Mouse (Mus musculus) E14TG2a.4 (cell line): Measurements from ENCODE around the gene Rapgef4.

ENCODE experiments used
- H3K27me3 ChIP-seq: 2 replicates; pipeline ENCODE4 v1.6.1; 2014; ENCODE audit warnings: low read length, control low read depth; ENCODE audit not compliant: insufficient read depth
- H3K36me3 ChIP-seq: 2 replicates; pipeline ENCODE4 v1.6.1; 2014; ENCODE audit warnings: low read length, control low read depth; ENCODE audit not compliant: insufficient read depth
- H3K4me1 ChIP-seq: replicated peaks from 2 replicates; pipeline ENCODE4 v1.6.1; 2014; ENCODE audit warnings: low read depth, low read length, control low read depth
- H3K4me3 ChIP-seq: replicated peaks from 2 replicates; pipeline ENCODE4 v1.5.1; 2014; ENCODE audit warnings: mild to moderate bottlenecking, low read length
- H3K9me3 ChIP-seq: 2 replicates; pipeline ENCODE4 v1.6.1; 2014; ENCODE audit warnings: low read length, control low read depth
- CTCF ChIP-seq: conservative IDR thresholded peaks from 2 replicates; pipeline ENCODE4 v1.5.1; 2014; ENCODE audit warnings: low read length
- NANOG ChIP-seq: IDR thresholded peaks from 2 replicates; pipeline ENCODE4 v1.6.1; 2014; ENCODE audit warnings: borderline replicate concordance, low read length, mixed read lengths
- POU5F1 ChIP-seq: IDR thresholded peaks from 2 replicates; pipeline ENCODE4 v1.6.1; 2014; ENCODE audit warnings: low read length, borderline replicate concordance

Rapgef4 gene

DNA sequence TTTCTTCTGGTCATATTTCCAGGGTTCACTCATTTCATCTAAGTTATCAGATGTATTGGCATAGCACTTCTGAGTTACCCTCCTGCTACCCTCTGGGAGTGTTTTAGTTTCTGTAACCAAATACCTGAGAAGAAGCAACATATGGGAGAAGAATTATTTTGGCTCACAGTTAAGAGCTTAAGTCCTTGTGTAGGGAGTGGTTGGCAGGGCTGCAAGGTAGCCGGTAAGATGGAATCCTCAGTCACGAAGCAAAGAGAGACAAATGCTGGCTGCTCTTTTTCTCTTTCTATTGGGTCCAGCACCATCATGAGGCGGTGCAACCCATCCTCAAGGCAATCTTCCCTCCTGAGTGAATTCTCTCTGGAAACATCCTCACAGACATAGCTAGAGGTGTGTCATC is 11.1 kb downstream of the Rapgef4 start:
- Histone ChIP-seq H3K36me3 (no peaks in the 10 kb centered on the region), H3K9me3 (peaks cover 5% of the 10 kb centered on the region), H3K4me3 (no peak overlapping the region), H3K27me3 (peaks cover 9% of the 10 kb centered on the region; the same call in 1 of the 2 replicates), H3K4me1 (no peaks in the 10 kb centered on the region)
- no peak for TF ChIP-seq POU5F1
- no peak for TF ChIP-seq NANOG
- no peak for TF ChIP-seq CTCF

DNA sequence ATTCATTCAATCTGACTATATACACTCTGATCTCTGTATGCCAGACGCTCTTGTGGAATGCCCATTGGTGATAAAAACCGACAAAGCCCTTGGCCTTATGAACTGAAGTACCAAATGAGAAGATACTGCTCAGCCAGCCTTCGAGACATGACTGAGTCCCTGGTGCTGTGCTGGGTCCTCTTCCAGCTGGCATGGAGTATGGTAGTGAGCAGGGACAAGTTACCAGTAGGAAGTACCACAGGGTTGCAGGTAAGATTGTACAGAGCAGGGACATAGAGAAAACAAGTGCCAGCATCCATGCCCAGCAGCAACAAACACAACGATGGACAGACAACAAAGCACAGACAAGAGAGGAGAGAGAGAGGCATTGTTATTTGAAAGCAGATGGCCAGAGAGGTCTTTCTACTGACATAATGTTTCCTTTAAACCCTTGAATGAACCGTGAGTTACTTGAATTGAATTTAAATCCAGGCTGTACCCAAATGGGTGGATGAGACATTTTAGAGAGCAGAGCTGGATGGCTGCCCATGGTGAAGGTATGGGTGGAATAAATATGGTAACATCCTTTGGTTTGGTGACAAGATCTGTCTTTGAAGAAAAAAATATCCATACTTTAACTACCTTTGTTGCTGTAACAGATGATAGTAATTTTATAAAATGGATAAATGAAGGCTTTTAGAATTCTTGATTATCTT is 12.8 kb downstream of the Rapgef4 start:
- Histone ChIP-seq H3K9me3 (peaks cover 5% of the 10 kb centered on the region), H3K4me3 (no peak overlapping the region), H3K36me3 (no peaks in the 10 kb centered on the region), H3K4me1 (no peaks in the 10 kb centered on the region), H3K27me3 (0 out of 2 replicates have a peak, but pooled peaks cover under 1% of the 10 kb centered on the region)
- TF ChIP-seq POU5F1 = no peak
- no peak for TF ChIP-seq CTCF
- TF ChIP-seq NANOG = no peak

DNA sequence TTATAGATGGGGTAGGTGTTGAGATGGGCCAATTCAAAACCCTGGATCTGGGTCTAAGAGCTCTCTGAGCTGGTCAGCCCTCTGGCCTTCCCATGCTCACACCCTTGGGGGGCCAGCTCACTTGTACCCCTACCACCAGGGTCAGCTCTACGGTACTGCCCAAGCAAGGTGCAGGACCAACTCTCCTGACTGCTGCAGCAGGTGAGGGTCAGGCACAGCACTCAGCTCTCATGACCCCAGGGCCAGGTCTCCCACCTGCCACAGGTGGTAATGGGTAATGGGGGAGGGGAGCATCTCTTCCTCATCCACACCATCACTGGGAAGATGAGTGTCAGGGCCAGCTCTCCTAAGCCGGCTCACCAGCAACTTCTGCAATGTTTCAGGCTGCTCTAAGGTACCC is 17.5 kb downstream of the Rapgef4 start:
- H3K36me3 ChIP-seq = no peaks in the 10 kb centered on the region
- H3K4me1 ChIP-seq = peaks cover 6% of the 10 kb centered on the region
- peaks cover 5% of the 10 kb centered on the region for H3K9me3 ChIP-seq
- H3K4me3 ChIP-seq = no peak overlapping the region
- H3K27me3 ChIP-seq = no peaks in the 10 kb centered on the region
- TF ChIP-seq POU5F1 = no peak
- no peak for TF ChIP-seq CTCF
- TF ChIP-seq NANOG = no peak

DNA sequence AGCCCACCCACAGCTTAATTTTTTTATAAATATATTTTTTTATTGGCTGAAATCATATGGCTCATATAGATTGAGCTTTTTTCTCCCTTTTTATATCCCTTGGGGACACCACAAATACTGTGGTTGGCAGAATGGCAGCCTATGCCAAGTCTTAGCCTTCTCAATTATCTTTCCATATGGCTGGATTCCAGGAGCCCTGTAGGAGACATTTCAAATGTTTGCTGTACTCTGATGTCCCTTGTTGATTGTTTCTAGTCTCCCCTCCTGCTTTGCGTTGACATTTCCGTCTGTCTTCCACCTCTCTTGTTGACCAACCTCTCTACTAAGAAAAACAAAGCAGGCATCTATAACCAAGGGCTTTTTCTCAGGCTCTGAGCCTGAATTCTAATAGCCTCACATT is 19.1 kb downstream of the Rapgef4 start:
- no peaks in the 10 kb centered on the region for H3K36me3 ChIP-seq
- TF ChIP-seq CTCF (no peak), POU5F1 (no peak), NANOG (no peak)
- no peak overlapping the region for H3K4me3 ChIP-seq
- H3K9me3 ChIP-seq = no peaks in the 10 kb centered on the region
- no peaks in the 10 kb centered on the region; the same call in 1 of the 2 replicates for H3K27me3 ChIP-seq
- peaks cover 16% of the 10 kb centered on the region for H3K4me1 ChIP-seq

DNA sequence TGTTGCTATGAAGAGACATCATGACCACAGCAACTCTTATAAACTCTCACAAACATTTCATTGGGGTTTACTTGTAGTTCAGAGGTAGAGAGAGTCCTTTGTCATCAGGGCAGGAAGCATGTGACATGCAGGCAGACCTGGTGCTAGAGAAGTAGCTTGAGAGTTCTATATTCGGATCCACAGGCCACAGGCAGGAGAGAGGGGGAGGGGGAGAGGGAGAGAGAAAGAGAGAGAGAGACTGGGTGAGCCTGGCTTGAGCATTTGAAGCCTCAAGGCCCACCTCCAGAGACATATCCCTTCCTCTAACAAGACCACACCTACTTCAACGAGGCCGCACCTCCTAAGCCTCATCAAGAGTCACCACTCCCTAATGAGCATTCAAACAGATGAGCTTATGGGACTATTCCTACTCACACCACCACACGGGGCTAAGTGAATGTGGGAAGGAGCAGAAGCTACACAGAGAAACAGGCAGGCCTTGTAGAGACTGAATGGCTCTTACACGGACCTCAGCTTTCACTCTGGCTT is 21.9 kb downstream of the Rapgef4 start:
- peaks cover 20% of the 10 kb centered on the region for H3K4me1 ChIP-seq
- no peaks in the 10 kb centered on the region; the same call in 1 of the 2 replicates for H3K27me3 ChIP-seq
- no peaks in the 10 kb centered on the region for H3K36me3 ChIP-seq
- TF ChIP-seq NANOG = no peak
- no peak for TF ChIP-seq POU5F1
- no peak for TF ChIP-seq CTCF
- no peak overlapping the region for H3K4me3 ChIP-seq
- H3K9me3 ChIP-seq = no peaks in the 10 kb centered on the region

DNA sequence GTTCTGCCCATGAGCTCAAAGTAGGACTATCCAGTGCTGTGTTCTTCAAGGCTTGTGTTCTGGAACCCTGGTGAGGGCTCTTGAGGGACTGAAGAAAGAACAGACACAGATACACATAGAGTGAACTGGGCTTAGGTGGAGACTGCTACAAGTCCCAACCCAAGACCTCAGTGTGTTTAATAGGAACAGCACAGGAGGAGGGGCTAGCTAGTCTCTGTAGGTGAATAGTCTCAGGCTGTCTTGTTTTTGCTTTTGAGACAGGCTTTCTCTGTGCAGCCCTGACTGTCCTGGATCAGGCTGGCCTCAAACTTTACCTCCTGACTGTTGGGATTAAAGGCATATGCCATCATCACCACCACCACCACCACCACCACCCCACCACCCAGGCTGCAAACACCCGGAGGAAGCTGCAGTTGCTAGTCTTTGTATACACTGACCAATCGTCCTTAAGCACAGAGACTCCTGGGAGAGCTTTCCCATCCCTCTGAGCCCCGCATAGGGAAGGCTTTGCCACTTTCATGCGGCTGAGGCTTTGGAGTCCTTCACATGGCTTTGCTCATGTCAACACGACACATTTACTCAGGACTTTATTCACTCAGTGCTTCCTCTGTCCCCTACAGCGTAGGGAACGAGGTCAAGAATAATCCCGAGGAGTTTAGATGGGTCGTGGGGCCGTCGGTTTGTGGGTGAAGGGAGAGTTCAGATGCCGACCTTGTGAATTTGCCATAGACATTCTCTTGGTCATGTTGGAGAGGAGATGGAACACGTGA is 22.9 kb downstream of the Rapgef4 start:
- Histone ChIP-seq H3K9me3 (no peaks in the 10 kb centered on the region; the same call in 1 of the 2 replicates), H3K36me3 (no peaks in the 10 kb centered on the region), H3K4me1 (peaks cover 20% of the 10 kb centered on the region), H3K4me3 (no peak overlapping the region), H3K27me3 (no peaks in the 10 kb centered on the region; the same call in 1 of the 2 replicates)
- TF ChIP-seq CTCF (no peak), POU5F1 (no peak), NANOG (no peak)

DNA sequence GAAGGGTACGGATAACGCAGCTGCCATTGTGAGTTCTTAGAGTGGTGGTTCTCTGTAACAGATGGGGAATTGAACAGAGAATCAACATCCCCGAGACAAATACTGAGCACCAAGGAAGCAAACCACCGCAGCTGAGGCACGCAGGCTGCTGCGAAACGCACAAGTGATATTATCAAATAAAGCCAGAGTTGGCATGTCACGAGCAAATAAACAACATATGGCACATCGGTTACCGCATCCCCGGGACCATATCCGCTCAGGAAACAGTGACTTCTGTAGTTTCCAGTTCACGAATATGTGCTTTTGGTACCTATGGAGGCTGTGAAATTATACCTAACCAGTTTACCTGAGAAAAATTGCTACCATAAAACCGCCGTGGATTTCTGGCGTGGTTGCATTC is 24.0 kb downstream of the Rapgef4 start:
- no peaks in the 10 kb centered on the region; the same call in 1 of the 2 replicates for H3K27me3 ChIP-seq
- H3K4me1 ChIP-seq = peaks cover 20% of the 10 kb centered on the region
- H3K36me3 ChIP-seq = no peaks in the 10 kb centered on the region
- peak overlapping the region; percentile 41 for H3K4me3 ChIP-seq
- TF ChIP-seq CTCF (no peak), NANOG (no peak), POU5F1 (no peak)
- no peaks in the 10 kb centered on the region; the same call in 1 of the 2 replicates for H3K9me3 ChIP-seq

DNA sequence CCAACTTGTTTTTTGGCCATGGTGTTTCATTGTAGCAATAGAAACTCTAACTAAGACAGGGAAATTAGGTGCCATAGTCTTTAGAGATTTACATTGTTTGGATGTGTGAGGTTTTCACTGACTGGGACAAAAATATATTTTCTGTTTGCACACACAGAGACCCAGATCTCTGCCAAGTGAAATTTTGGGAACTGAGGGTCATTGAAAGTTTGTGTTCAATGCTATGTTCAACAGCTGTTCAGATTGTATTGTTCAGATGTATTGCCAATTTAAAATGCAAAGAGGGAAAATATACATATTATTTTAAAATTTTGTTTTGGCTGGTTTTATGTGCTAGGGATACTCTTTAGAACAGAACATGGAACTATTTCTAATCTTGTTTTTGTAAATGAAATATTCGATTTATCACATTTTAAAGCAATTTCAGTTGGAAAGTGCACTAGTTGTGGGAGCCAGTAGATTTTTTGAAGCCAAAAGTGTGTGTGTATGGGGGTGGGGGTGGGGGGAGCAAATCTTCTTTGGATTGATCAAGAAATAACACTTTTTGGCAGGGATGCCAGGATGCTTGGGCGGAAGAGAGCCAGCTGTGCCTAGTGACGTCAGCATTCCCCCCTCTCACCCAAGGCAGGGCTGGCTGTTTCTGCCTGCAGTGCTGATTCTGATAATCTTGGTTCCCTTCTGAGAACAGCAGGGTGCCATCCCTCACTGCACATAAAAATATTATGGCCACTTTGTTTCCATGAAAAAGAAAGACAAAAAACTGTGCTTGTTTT is 28.6 kb downstream of the Rapgef4 start:
- Histone ChIP-seq H3K27me3 (no peaks in the 10 kb centered on the region; the same call in 1 of the 2 replicates), H3K4me1 (peaks cover 9% of the 10 kb centered on the region), H3K36me3 (no peaks in the 10 kb centered on the region), H3K9me3 (no peaks in the 10 kb centered on the region; the same call in 1 of the 2 replicates), H3K4me3 (no peak overlapping the region)
- TF ChIP-seq POU5F1 (no peak), CTCF (no peak), NANOG (no peak)
